Mouse (Mus musculus): ENCODE measurements at regions not wholly inside any gene's neighbourhood (a gene's known extent, or its start where the extent isn't known, plus 50 kb on each side); places are given as distances from the start of the nearest gene placed in this dataset.

- DNase-seq: no peak
These were observed 444.2 kb upstream of the Gm19410 start for GRCm38 (mm10) chr8:35321270-35321865.

GRCm38 (mm10) chr8:35323180-35323975 lies 442.2 kb upstream of the Gm19410 start:
- DNase-seq: no peak
